Mouse (Mus musculus): ENCODE data around the gene Olfr572. TPM values are rescaled to one million over a fixed set of nuclear protein-coding genes. Genes with fewer than 3 reads are reported as not detected.

Olfr572 gene
- polyA plus RNA-seq (2014; fragmentation: Nextera tagmentation; extraction: Ambion mirVana) = not detected in 2 replicates

GRCm38 (mm10) chr7:102924109-102924508 is at the start of gene Olfr572:
Olfr572 (plus strand) TSS chr7:102924409.
- no peaks in the 10 kb centered on the region for H3K36me3 ChIP-seq (replicated peaks; ENCODE audit: control insufficient read depth, insufficient read depth)
- no peak within 1 kb of the TSS for H3K4me2 ChIP-seq (replicated peaks)
- H3K9ac ChIP-seq = no peak within 1 kb of the TSS
- DNase-seq (ENCODE audit: low spot score) (no peak), ATAC-seq (ENCODE audit: low FRiP score) (no peak)
- no peaks in the 10 kb centered on the region for H3K27me3 ChIP-seq (ENCODE audit: control insufficient read depth, insufficient read depth, low read length)
- WGBS = 73% methylated on average over 1 of the region's 1 CpGs
- H3K4me3 ChIP-seq (replicated peaks; ENCODE audit: low read length) = no peak within 1 kb of the TSS
- H3K27ac ChIP-seq = no peak within 1 kb of the TSS
- no peaks in the 10 kb centered on the region for H3K4me1 ChIP-seq (replicated peaks; ENCODE audit: control insufficient read depth, insufficient read depth, low read length)
- no peaks in the 10 kb centered on the region for H3K9me3 ChIP-seq (ENCODE audit: control insufficient read depth, low read length)

GRCm38 (mm10) chr7:102876822-102877221 is 47.4 kb upstream of the Olfr572 start, which contains the start of gene Olfr568:
Olfr568 (plus strand) TSS chr7:102877122.
- no peak for ATAC-seq (ENCODE audit: low FRiP score)

GRCm38 (mm10) chr7:102890782-102891181 is 33.4 kb upstream of the Olfr572 start, which contains the start of gene Olfr569:
Olfr569 (minus strand) TSS chr7:102890882.
- Histone ChIP-seq H3K4me2 (replicated peaks) (no peak within 1 kb of the TSS), H3K27ac (no peak within 1 kb of the TSS), H3K9ac (no peak within 1 kb of the TSS), H3K4me3 (replicated peaks; ENCODE audit: low read length) (no peak within 1 kb of the TSS), H3K27me3 (ENCODE audit: control insufficient read depth, insufficient read depth, low read length) (no peaks in the 10 kb centered on the region), H3K9me3 (ENCODE audit: control insufficient read depth, low read length) (no peaks in the 10 kb centered on the region), H3K36me3 (replicated peaks; ENCODE audit: control insufficient read depth, insufficient read depth) (no peaks in the 10 kb centered on the region), H3K4me1 (replicated peaks; ENCODE audit: control insufficient read depth, insufficient read depth, low read length) (no peaks in the 10 kb centered on the region)
- 81% methylated on average over 3 of the region's 3 CpGs for WGBS
- DNase-seq (ENCODE audit: low spot score) (no peak), ATAC-seq (ENCODE audit: low FRiP score) (no peak)

More at GRCm38 (mm10) chr7:102876822-102877221, 47.4 kb upstream of the Olfr572 start, which contains the start of gene Olfr568:
- Histone ChIP-seq H3K4me2 (replicated peaks) (no peak within 1 kb of the TSS), H3K27me3 (ENCODE audit: control insufficient read depth, insufficient read depth, low read length) (no peaks in the 10 kb centered on the region), H3K9ac (no peak within 1 kb of the TSS), H3K4me3 (replicated peaks; ENCODE audit: low read length) (no peak within 1 kb of the TSS), H3K36me3 (replicated peaks; ENCODE audit: control insufficient read depth, insufficient read depth) (no peaks in the 10 kb centered on the region), H3K27ac (no peak within 1 kb of the TSS), H3K9me3 (ENCODE audit: control insufficient read depth, low read length) (no peaks in the 10 kb centered on the region), H3K4me1 (replicated peaks; ENCODE audit: control insufficient read depth, insufficient read depth, low read length) (no peaks in the 10 kb centered on the region)
- no peak for DNase-seq (ENCODE audit: low spot score)

GRCm38 (mm10) chr7:102915261-102915660 is 8.9 kb upstream of the Olfr572 start:
- H3K36me3 ChIP-seq (replicated peaks; ENCODE audit: control insufficient read depth, insufficient read depth) = no peaks in the 10 kb centered on the region
- H3K4me1 ChIP-seq (replicated peaks; ENCODE audit: control insufficient read depth, insufficient read depth, low read length) = no peaks in the 10 kb centered on the region
- no peak overlapping the region for H3K4me2 ChIP-seq (replicated peaks)
- no peak for ATAC-seq (ENCODE audit: low FRiP score)
- no peak overlapping the region for H3K4me3 ChIP-seq (replicated peaks; ENCODE audit: low read length)
- WGBS = 51% methylated on average over 1 of the region's 1 CpGs
- H3K27me3 ChIP-seq (ENCODE audit: control insufficient read depth, insufficient read depth, low read length) = no peaks in the 10 kb centered on the region
- no peak for DNase-seq (ENCODE audit: low spot score)
- no peak overlapping the region for H3K27ac ChIP-seq
- no peaks in the 10 kb centered on the region for H3K9me3 ChIP-seq (ENCODE audit: control insufficient read depth, low read length)
- H3K9ac ChIP-seq = no peak overlapping the region

GRCm38 (mm10) chr7:102916405-102916804 is 7.8 kb upstream of the Olfr572 start:
- Histone ChIP-seq H3K4me2 (replicated peaks) (no peak overlapping the region), H3K9me3 (ENCODE audit: control insufficient read depth, low read length) (no peaks in the 10 kb centered on the region), H3K27me3 (ENCODE audit: control insufficient read depth, insufficient read depth, low read length) (no peaks in the 10 kb centered on the region), H3K36me3 (replicated peaks; ENCODE audit: control insufficient read depth, insufficient read depth) (no peaks in the 10 kb centered on the region), H3K27ac (no peak overlapping the region), H3K4me3 (replicated peaks; ENCODE audit: low read length) (no peak overlapping the region), H3K4me1 (replicated peaks; ENCODE audit: control insufficient read depth, insufficient read depth, low read length) (no peaks in the 10 kb centered on the region), H3K9ac (no peak overlapping the region)
- 81% methylated on average over 5 of the region's 5 CpGs for WGBS
- ATAC-seq (ENCODE audit: low FRiP score) = no peak
- no peak for DNase-seq (ENCODE audit: low spot score)

- DNase-seq (ENCODE audit: low spot score) (no peak), ATAC-seq (ENCODE audit: low FRiP score) (no peak)
- Histone ChIP-seq H3K4me3 (replicated peaks; ENCODE audit: low read length) (no peak within 1 kb of the TSS), H3K36me3 (replicated peaks; ENCODE audit: control insufficient read depth, insufficient read depth) (no peaks in the 10 kb centered on the region), H3K4me2 (replicated peaks) (no peak within 1 kb of the TSS), H3K9me3 (ENCODE audit: control insufficient read depth, low read length) (no peaks in the 10 kb centered on the region), H3K27me3 (ENCODE audit: control insufficient read depth, insufficient read depth, low read length) (no peaks in the 10 kb centered on the region), H3K9ac (no peak within 1 kb of the TSS), H3K4me1 (replicated peaks; ENCODE audit: control insufficient read depth, insufficient read depth, low read length) (no peaks in the 10 kb centered on the region), H3K27ac (no peak within 1 kb of the TSS)
- WGBS = 66% methylated on average over 4 of the region's 4 CpGs
Measured at GRCm38 (mm10) chr7:102917032-102917875, 7.0 kb upstream of the Olfr572 start, which contains the start of gene Olfr571. Olfr571 (minus strand) TSS chr7:102917536.

- Histone ChIP-seq H3K4me1 (replicated peaks; ENCODE audit: control insufficient read depth, insufficient read depth, low read length) (no peaks in the 10 kb centered on the region), H3K9ac (no peak overlapping the region), H3K4me2 (replicated peaks) (no peak overlapping the region), H3K4me3 (replicated peaks; ENCODE audit: low read length) (no peak overlapping the region), H3K36me3 (replicated peaks; ENCODE audit: control insufficient read depth, insufficient read depth) (no peaks in the 10 kb centered on the region), H3K9me3 (ENCODE audit: control insufficient read depth, low read length) (no peaks in the 10 kb centered on the region), H3K27ac (no peak overlapping the region), H3K27me3 (ENCODE audit: control insufficient read depth, insufficient read depth, low read length) (no peaks in the 10 kb centered on the region)
- ATAC-seq (ENCODE audit: low FRiP score) (peak; percentile 88), DNase-seq (ENCODE audit: low spot score) (peak; percentile 82)
- WGBS = 30% methylated on average over 1 of the region's 1 CpGs
Measured at GRCm38 (mm10) chr7:102919632-102920031, 4.6 kb upstream of the Olfr572 start.

GRCm38 (mm10) chr7:102927105-102927504 is 2.9 kb downstream of the Olfr572 start:
- Histone ChIP-seq H3K4me2 (replicated peaks) (no peak overlapping the region), H3K4me3 (replicated peaks; ENCODE audit: low read length) (no peak overlapping the region), H3K9me3 (ENCODE audit: control insufficient read depth, low read length) (no peaks in the 10 kb centered on the region), H3K27ac (no peak overlapping the region), H3K36me3 (replicated peaks; ENCODE audit: control insufficient read depth, insufficient read depth) (no peaks in the 10 kb centered on the region), H3K9ac (no peak overlapping the region), H3K27me3 (ENCODE audit: control insufficient read depth, insufficient read depth, low read length) (no peaks in the 10 kb centered on the region), H3K4me1 (replicated peaks; ENCODE audit: control insufficient read depth, insufficient read depth, low read length) (no peaks in the 10 kb centered on the region)
- ATAC-seq (ENCODE audit: low FRiP score) = no peak
- 70% methylated on average over 3 of the region's 3 CpGs for WGBS
- no peak for DNase-seq (ENCODE audit: low spot score)

- 95% methylated on average over 2 of the region's 2 CpGs for WGBS
- H3K4me3 ChIP-seq (replicated peaks; ENCODE audit: low read length) = no peak within 1 kb of the TSS
- ATAC-seq (ENCODE audit: low FRiP score) (no peak), DNase-seq (ENCODE audit: low spot score) (no peak)
- no peaks in the 10 kb centered on the region for H3K9me3 ChIP-seq (ENCODE audit: control insufficient read depth, low read length)
- H3K27ac ChIP-seq = no peak within 1 kb of the TSS
- no peaks in the 10 kb centered on the region for H3K4me1 ChIP-seq (replicated peaks; ENCODE audit: control insufficient read depth, insufficient read depth, low read length)
- no peaks in the 10 kb centered on the region for H3K36me3 ChIP-seq (replicated peaks; ENCODE audit: control insufficient read depth, insufficient read depth)
- H3K9ac ChIP-seq = no peak within 1 kb of the TSS
- H3K4me2 ChIP-seq (replicated peaks) = no peak within 1 kb of the TSS
- H3K27me3 ChIP-seq (ENCODE audit: control insufficient read depth, insufficient read depth, low read length) = no peaks in the 10 kb centered on the region
Measured at GRCm38 (mm10) chr7:102942475-102942874, 18.3 kb downstream of the Olfr572 start, which contains the start of gene Olfr573-ps1. Olfr573-ps1 (minus strand) TSS chr7:102942575.

Measured in hindbrain, embryonic 14.5 days (tissue).